Mouse (Mus musculus) cerebellum, adult 11 months (tissue): ENCODE measurements around the gene Nup205.
A peak's percentile ranks its signal among the peaks of the same experiment; 100 is the strongest.
"Not testable (repeated sequence)": the region's sequence is repeated elsewhere in the genome, so short reads cannot be mapped to it uniquely, and the experiment has no call there.

ENCODE experiments used
- DNase-seq: peaks from one replicate; pipeline ENCODE4 v3.0.0; 2022

The Nup205 gene

DNA sequence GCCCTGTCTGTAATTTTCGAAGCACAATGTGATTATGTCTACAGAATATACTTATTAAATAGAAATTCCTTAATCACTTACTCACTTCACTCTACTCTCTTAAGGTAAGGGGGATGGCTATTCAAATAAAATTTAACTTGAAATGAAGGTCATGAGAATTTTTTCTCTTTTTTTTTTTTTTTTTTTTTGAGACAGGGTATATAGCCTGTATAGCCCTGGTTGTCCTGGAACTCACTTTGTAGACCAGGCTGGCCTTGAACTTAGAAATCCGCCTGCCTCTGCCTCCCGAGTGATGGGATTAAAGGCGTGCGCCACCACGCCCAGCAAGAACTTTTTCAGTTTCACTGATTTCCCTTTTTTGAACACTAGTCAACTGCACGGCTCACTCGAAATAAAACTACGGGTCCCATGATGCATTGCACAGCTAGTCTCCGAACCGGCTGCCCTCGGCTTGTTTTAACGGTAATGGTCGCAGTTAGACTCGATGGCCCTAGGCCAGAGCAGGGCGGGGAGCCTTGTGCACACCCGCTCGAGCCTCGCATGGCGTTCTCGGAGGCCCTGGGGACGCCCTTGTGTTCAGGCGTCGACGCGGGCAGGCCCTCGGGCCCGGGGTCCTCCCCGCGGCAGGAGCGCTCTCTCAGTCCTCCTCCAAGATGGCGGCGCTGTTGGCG, at the start of gene Nup205:
TSS of gene Nup205 (plus strand) at position 443 of the 671 bp plus-strand sequence.
- DNase-seq: peak; percentile 75

DNA sequence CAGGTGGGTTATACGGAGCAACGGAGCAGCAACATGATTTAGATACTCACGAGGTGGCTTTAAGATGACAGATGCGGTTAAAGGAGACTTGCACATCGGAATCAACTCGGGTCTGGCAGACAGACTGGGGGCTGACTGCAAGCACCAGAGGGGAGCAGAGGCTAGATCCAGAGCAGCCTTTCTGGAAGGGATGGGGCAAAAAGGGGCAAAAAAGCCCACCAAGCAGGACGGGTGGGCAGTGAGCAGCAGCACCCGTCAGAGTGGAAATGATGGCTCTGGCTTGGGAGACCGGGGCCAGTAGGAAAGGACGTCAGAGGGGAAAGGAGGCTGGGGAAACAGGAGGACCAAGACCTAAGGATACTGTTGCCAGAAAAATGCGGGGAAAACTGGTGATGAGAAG, 44.4 kb upstream of the Nup205 start:
- no peak for DNase-seq

- no peak for DNase-seq
These were observed 44.0 kb upstream of the Nup205 start for GRCm38 (mm10) chr6:35133246-35133578.

GRCm38 (mm10) chr6:35133579-35134488, 43.4 kb upstream of the Nup205 start, which contains the start of gene Cnot4:
TSS of gene Cnot4 (minus strand) at chr6:35133724.
- DNase-seq: peak; percentile 98

GRCm38 (mm10) chr6:35134844-35135243, 42.4 kb upstream of the Nup205 start:
- DNase-seq: no peak

GRCm38 (mm10) chr6:35140351-35140750, 36.9 kb upstream of the Nup205 start:
- no peak for DNase-seq

- DNase-seq: no peak
These were observed 31.7 kb upstream of the Nup205 start for GRCm38 (mm10) chr6:35145569-35145968.

- DNase-seq: no peak
These were observed 29.3 kb upstream of the Nup205 start for GRCm38 (mm10) chr6:35147726-35148422.

DNA sequence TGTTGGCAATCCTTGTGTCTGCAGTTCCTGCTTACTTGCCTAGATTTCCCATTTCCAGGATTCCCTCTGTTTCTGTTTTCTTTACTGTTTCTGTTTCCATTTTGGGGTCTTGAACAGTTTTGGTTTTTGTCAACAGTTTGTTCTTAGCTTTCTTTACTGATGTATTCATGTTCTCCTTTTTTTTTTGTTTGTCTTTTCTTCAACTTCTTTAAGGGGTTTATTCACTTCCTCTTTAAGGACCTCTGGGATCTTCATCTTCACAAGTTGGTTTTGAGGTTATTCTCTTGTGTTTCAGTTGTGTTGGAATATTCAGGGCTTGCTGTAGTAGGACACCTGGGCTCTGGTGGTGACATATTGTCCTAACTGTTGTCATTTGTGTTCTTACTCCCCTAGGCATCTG, 22.7 kb upstream of the Nup205 start:
- DNase-seq: no peak

- no peak for DNase-seq
These were observed 8.0 kb upstream of the Nup205 start for GRCm38 (mm10) chr6:35169250-35169649.

GRCm38 (mm10) chr6:35172028-35172427, 5.2 kb upstream of the Nup205 start:
- DNase-seq: not testable (repeated sequence)

GRCm38 (mm10) chr6:35173181-35173580, 4.0 kb upstream of the Nup205 start:
- no peak for DNase-seq

GRCm38 (mm10) chr6:35177650-35178272, 540 bp downstream of the Nup205 start:
- DNase-seq: peak; percentile 41

GRCm38 (mm10) chr6:35179299-35179698, 2.1 kb downstream of the Nup205 start:
- not testable (repeated sequence) for DNase-seq

DNA sequence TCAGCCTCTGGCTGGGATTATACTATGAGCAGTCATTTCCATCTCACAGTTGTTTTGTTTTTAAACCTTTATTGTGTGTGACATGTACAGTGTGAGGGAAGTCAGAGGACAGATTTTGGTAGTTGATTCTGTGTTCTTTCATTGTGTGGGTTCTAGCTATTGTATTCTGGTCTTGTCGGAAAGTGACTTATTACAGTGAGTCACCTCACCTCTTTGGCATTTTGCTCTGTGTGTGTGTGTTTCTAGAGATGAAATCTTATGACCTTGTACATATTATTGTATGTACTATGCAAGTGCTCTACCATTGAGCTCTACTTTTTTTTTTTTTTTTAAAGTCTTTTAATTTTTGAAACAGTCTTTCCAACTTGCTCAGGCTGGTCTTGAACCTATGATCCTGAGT, 7.6 kb downstream of the Nup205 start:
- DNase-seq: no peak

GRCm38 (mm10) chr6:35191198-35191597, 14.0 kb downstream of the Nup205 start:
- no peak for DNase-seq

DNA sequence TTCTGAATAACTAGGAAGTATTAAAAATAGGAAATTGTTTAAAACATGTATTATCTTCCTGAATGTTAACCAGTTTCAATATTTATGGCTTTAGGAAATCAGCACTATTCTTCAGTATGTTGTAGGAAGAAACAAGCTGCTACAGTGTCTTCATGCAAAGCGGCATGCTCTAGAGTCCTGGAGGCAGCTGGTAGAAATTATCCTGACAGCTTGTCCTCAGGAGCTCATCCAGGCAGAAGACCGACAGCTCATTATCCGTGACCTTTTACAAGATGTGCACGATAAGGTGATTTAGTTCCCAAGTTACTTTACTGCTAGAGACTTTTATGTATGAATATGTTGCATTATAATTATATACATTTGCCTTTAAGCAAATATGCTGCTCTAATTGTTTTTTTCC, 48.5 kb downstream of the Nup205 start:
- DNase-seq: no peak

DNA sequence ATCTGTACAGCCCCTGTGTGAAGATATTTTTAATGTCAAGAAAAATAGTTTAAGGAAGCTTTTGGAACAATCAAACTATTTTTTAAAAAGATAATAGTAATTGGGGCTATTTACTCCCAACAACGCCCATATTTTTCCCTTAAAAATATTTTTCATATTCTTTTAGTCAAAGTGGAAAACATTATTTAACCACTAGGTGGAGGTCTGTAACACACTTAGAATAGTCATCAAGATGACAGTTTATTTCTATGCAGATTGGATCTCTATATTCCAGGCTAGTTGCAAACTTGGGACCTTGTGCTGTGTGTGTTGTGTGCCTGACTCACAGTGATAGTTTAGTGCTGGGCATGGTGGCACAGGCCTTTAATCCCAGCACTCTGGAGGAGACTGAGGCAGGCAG, 52.2 kb downstream of the Nup205 start:
- no peak for DNase-seq

- no peak for DNase-seq
These were observed 59.0 kb downstream of the Nup205 start for GRCm38 (mm10) chr6:35236108-35236785.

- no peak for DNase-seq
These were observed 66.0 kb downstream of the Nup205 start for GRCm38 (mm10) chr6:35243252-35243651.

DNA sequence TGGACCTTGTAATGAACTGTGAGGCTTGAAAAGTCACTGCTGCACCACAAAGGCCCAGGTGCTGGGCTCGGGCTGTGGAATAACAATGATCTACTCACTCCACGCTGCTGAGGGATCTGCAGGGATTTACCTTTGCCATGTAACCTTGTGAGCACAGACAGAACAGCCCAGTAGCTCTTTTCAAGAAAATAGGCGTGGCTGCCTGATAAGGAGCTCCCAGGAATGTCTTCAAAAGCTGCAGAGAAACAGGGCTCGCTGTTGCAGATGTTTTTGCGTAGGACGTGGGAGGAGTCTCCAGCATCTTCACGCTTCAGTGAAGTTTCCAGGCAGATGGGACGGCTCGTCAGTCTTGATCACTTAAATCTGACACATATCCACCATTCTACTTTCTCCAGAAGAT, 66.8 kb downstream of the Nup205 start:
- DNase-seq: no peak

- DNase-seq: no peak
These were observed 67.9 kb downstream of the Nup205 start for GRCm38 (mm10) chr6:35245086-35245485.
